ENCODE assay signal across 13 mouse cellular contexts in genomic region chr1:77505263-77505662, GRCm38 (mm10). TPM values are rescaled to one million over a fixed set of nuclear protein-coding genes. Genes with fewer than 3 reads are reported as not detected.
A peak's percentile ranks its signal among the peaks of the same experiment; 100 is the strongest.
DNase-seq lines count a peak whose midpoint lies in the region; ATAC-seq and TF ChIP-seq lines count a peak whose summit lies in the region.
"Had no signal": no experiment of that assay in that cellular context is flagged by ENCODE, and none has a peak within 500 bp of the region (broad histone marks: within the 10 kb centered on the region; RNA-seq: fewer than 3 reads in every experiment).

No protein-coding gene starts in this region.

- 67% methylated on average over 8 of the region's 8 CpGs for WGBS in embryonic facial prominence, embryonic 14.5 days
- WGBS in hindbrain, embryonic 13.5 days = 71% methylated on average over 8 of the region's 8 CpGs
- 70% methylated on average over 8 of the region's 8 CpGs for WGBS in midbrain, embryonic 15.5 days

- peak overlapping the region; percentile 45 for H3K4me2 ChIP-seq in embryonic facial prominence, embryonic 14.5 days (ENCODE audit: low read depth, low read length)
- peak overlapping the region; percentile 57 for H3K4me2 ChIP-seq in hindbrain, embryonic 13.5 days
- H3K4me2 ChIP-seq in midbrain, embryonic 15.5 days = peak overlapping the region; percentile 45

- H3K27ac ChIP-seq in layer of hippocampus, adult 2 months = peak overlapping the region; percentile 84
- H3K27ac ChIP-seq in embryonic facial prominence, embryonic 14.5 days (replicated peaks; ENCODE audit: low read depth, low read length) = no peak overlapping the region
- peak overlapping the region; percentile 55; the same call in 1 of the 2 replicates for H3K27ac ChIP-seq in hindbrain, embryonic 13.5 days
- H3K27ac ChIP-seq in midbrain, embryonic 15.5 days = no peak overlapping the region

- H3K4me1 ChIP-seq in embryonic facial prominence, embryonic 14.5 days (ENCODE audit: control insufficient read depth, insufficient read depth, low read length) = peaks cover 29% of the 10 kb centered on the region
- H3K4me1 ChIP-seq in hindbrain, embryonic 13.5 days (replicated peaks) = peaks cover 81% of the 10 kb centered on the region
- H3K4me1 ChIP-seq in midbrain, embryonic 15.5 days = peaks cover 64% of the 10 kb centered on the region

- H3K4me3 ChIP-seq in layer of hippocampus, adult 2 months = peak overlapping the region; percentile 57
- H3K4me3 ChIP-seq in embryonic facial prominence, embryonic 14.5 days (ENCODE audit: low read depth, low read length) = peak overlapping the region; percentile 17
- peak overlapping the region; percentile 36 for H3K4me3 ChIP-seq in hindbrain, embryonic 13.5 days
- H3K4me3 ChIP-seq in midbrain, embryonic 15.5 days = peak overlapping the region; percentile 23

- no peak for TF ChIP-seq CTCF in layer of hippocampus, adult 2 months (conservative IDR thresholded peaks at IDR 0.05)

- DNase-seq in layer of hippocampus, adult 2 months (ENCODE audit: low spot score in 2 of 2) = no peak
- no peak for DNase-seq in layer of hippocampus, adult 11-12 months (ENCODE audit: low spot score)
- DNase-seq in embryonic facial prominence, embryonic 14.5 days (ENCODE audit: low spot score) = no peak
- DNase-seq in embryo, embryonic 10 days (ENCODE audit: low spot score) = no peak
- DNase-seq: adrenal gland, postnatal 10 days; gastrocnemius, postnatal 14 days; heart, postnatal 4 days; kidney, postnatal 10 days; thymus, postnatal 14 days had no signal

- no peak overlapping the region for H3K9ac ChIP-seq in embryonic facial prominence, embryonic 14.5 days (ENCODE audit: low read depth, low read length)
- peak overlapping the region; percentile 54 for H3K9ac ChIP-seq in hindbrain, embryonic 13.5 days
- peak overlapping the region; percentile 21; the same call in 1 of the 2 replicates for H3K9ac ChIP-seq in midbrain, embryonic 15.5 days

- ATAC-seq in embryonic facial prominence, embryonic 14.5 days (ENCODE audit: low read depth) = no peak
- no peak for ATAC-seq in hindbrain, embryonic 13.5 days (ENCODE audit: low FRiP score)
- no peak for ATAC-seq in midbrain, embryonic 15.5 days (replicated peaks)
- no peak for ATAC-seq in monocyte, adult 5-6 weeks (replicated peaks; ENCODE audit: insufficient number of reproducible peaks, low FRiP score, low TSS enrichment, poor library complexity, severe bottlenecking)
- ATAC-seq in frontal cortex, adult (ENCODE audit: low TSS enrichment) = no peak

- no peaks in the 10 kb centered on the region for H3K27me3 ChIP-seq in embryonic facial prominence, embryonic 14.5 days (replicated peaks; ENCODE audit: control insufficient read depth, insufficient read depth, low read length)
- no peaks in the 10 kb centered on the region for H3K27me3 ChIP-seq in hindbrain, embryonic 13.5 days
- 0 out of 2 replicates have a peak, but pooled peaks cover 2% of the 10 kb centered on the region for H3K27me3 ChIP-seq in midbrain, embryonic 15.5 days (replicated peaks)

- peaks cover 49% of the 10 kb centered on the region for H3K36me3 ChIP-seq in embryonic facial prominence, embryonic 14.5 days (ENCODE audit: control insufficient read depth, insufficient read depth, low read length)
- peaks cover 9% of the 10 kb centered on the region for H3K36me3 ChIP-seq in hindbrain, embryonic 13.5 days
- H3K36me3 ChIP-seq in midbrain, embryonic 15.5 days (replicated peaks) = no peaks in the 10 kb centered on the region

- no peaks in the 10 kb centered on the region for H3K9me3 ChIP-seq in embryonic facial prominence, embryonic 14.5 days (ENCODE audit: control insufficient read depth, low read length)
- no peaks in the 10 kb centered on the region for H3K9me3 ChIP-seq in hindbrain, embryonic 13.5 days
- no peaks in the 10 kb centered on the region for H3K9me3 ChIP-seq in midbrain, embryonic 15.5 days

RNA-seq across cellular contexts. Expression of gene Epha4, which starts 9.6 kb away (rescaled TPM):
- 100 to 1,000 TPM; 334 to 340 TPM for total RNA-seq in layer of hippocampus, adult 2 months (2021)
- polyA plus RNA-seq in embryonic facial prominence, embryonic 14.5 days (2014; fragmentation: Nextera tagmentation; extraction: Ambion mirVana) = 23.2 and 36.2 TPM in 2 replicates
- polyA plus RNA-seq in hindbrain, embryonic 13.5 days (2015; fragmentation: Nextera tagmentation; extraction: Ambion mirVana) = 37.3 and 39.1 TPM in 2 replicates
- polyA plus RNA-seq in midbrain, embryonic 15.5 days (2015; fragmentation: Nextera tagmentation; extraction: Ambion mirVana) = 33.0 and 38.5 TPM in 2 replicates
- 8.4 to 15.1 TPM (median 10.3 TPM) in 3 replicates for total RNA-seq in monocyte, adult 5-6 weeks (2017)

Comparison
In these comparisons a context has a peak if more than half of its experiments do, and no peak if none do; other contexts are left out.
1. H3K27ac ChIP-seq: peak in layer of hippocampus, adult 2 months (single experiment) and hindbrain, embryonic 13.5 days (single experiment); none in embryonic facial prominence, embryonic 14.5 days (single experiment) and midbrain, embryonic 15.5 days (single experiment).
2. Peak in every context shown above with its lines, with median percentiles within 50 percentile points of each other: H3K4me3 ChIP-seq and H3K4me2 ChIP-seq.